Mouse (Mus musculus): ENCODE measurements around the gene Zfp112.
"Not testable (repeated sequence)": the region's sequence is repeated elsewhere in the genome, so short reads cannot be mapped to it uniquely, and the experiment has no call there.

Zfp112 gene

GRCm38 (mm10) chr7:24112156-24112856 lies at the start of gene Zfp112:
TSS of gene Zfp112 (plus strand) at chr7:24112314.
- no peak for DNase-seq (ENCODE audit: extremely low read depth, low read depth)

GRCm38 (mm10) chr7:24074424-24074823 lies 37.7 kb upstream of the Zfp112 start:
- not testable (repeated sequence) for DNase-seq (ENCODE audit: extremely low read depth, low read depth)

DNA sequence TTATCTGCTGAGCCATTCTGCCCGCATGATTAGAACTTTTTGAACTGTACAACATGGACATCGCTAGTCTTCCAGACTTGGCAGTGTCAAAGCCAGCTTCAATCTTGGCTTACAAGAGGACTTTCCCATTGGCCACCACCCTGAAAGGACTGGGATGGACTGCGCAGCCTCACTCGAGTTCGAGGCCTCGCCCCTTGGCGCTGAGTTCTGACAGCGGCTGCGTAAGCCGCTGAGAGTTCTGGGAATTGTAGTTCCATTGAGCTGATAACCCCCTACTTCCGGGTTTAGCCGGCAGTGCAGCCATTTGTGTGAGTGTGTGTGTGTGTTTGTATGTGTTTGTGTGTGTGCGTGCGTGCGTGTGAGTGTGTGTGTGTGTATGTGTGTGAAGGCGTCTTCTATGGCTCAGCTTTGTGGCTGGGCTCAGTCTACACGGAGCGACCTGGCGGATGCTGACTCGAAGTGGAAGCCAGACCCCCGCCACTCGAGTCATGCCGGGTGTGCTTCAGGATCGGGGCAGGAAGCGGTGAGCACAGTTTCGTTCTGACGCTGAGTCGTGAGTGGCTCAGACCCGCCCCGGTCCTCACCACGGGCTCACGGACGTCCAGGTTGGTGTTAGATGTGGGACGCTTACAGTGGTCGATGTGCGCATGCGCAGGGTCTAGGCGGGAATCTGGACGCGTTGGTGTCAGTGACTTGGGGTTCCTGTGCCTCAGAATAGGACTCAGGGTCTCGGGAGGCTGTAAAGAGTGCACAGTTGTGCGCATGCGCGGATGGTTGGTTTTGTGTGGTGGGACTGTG lies 30.3 kb upstream of the Zfp112 start, which contains the start of gene Zfp180:
Zfp180 (plus strand) TSS at position 291 of the 798 bp plus-strand sequence.
- peak; percentile 96 for DNase-seq (ENCODE audit: extremely low read depth, low read depth)

DNA sequence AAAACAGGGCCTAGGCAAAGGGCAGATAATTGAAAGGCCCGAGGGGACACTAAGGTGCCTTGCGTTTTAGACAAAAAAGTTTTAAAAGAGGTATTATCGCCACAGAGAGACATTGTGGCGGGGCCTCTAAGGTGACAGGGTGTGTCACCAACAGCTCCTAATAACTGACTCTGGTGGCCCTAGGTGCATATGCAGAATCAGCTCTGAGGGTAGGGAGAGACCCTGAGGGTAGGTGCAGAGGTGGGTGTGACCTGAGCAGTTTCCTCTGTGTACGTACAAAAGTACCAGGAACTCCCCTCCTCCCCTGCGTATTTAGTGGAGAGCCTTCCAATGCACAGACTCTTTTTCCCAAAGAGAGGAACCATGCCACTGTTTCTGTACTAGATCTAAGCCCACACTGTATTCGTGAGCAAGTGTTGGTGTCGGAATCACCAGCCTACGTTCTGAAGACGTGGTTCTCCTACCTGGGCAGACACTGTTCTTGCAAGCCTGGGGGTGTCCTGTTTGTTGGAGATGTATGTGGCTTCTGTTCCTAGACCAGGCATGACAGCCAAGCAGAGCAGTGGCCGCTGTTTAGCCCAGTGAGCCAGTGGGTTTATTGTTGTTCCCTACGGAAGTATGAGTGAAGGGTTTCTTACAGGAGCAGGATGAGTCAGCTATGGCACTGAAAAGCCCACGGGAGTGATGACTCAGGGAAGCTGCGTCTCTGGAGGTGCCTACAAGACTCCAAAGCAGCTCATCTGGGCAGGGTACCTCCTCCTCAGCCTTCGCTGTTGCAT lies 29.5 kb upstream of the Zfp112 start:
- DNase-seq (ENCODE audit: extremely low read depth, low read depth) = peak; percentile 15

- no peak for DNase-seq (ENCODE audit: extremely low read depth, low read depth)
Observed at GRCm38 (mm10) chr7:24086871-24087270, 25.2 kb upstream of the Zfp112 start.

GRCm38 (mm10) chr7:24087485-24088125 lies 24.5 kb upstream of the Zfp112 start:
- DNase-seq (ENCODE audit: extremely low read depth, low read depth) = no peak

DNA sequence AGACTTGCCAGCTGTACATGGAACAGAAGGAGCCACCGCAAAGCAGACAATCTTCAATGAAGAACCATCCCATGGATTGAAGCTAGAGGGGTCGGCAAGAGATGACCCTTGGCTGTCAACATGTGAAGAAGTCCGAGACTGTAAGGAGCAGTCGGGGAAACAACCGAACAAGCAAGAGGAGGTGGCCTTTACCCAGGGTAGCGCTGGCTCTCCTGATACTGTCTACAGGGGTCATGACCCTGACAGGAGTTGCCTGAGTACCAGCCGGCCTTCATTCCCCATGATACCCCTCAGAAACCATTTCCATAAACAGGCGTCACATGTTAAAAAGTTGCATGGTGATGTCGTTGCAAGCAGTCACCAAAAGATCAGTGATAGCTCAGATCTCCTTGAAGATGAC lies 7.7 kb upstream of the Zfp112 start:
- no peak for DNase-seq (ENCODE audit: extremely low read depth, low read depth)

GRCm38 (mm10) chr7:24105144-24105703 lies 6.9 kb upstream of the Zfp112 start:
- DNase-seq (ENCODE audit: extremely low read depth, low read depth) = peak; percentile 10

DNA sequence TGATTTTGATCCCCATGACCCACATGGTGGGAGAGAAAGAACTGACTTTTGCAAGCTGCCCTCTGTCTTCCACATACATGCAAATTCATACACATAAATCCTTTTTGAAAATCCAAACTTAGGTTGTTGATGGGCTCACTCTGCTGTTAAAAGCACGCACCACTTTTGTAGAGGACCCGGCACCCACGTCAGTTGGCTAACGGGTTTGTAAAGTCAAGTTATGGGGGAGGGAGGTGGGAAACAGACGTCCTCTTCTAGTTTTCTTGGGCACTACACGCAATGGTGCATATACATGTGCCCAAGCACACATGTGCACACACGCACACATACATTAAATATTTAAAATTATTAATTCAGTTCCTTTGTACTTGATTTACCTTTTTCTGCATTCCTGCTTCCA lies 1.3 kb upstream of the Zfp112 start:
- DNase-seq (ENCODE audit: extremely low read depth, low read depth) = no peak

GRCm38 (mm10) chr7:24111772-24112155 lies 350 bp upstream of the Zfp112 start:
- DNase-seq (ENCODE audit: extremely low read depth, low read depth) = no peak

DNA sequence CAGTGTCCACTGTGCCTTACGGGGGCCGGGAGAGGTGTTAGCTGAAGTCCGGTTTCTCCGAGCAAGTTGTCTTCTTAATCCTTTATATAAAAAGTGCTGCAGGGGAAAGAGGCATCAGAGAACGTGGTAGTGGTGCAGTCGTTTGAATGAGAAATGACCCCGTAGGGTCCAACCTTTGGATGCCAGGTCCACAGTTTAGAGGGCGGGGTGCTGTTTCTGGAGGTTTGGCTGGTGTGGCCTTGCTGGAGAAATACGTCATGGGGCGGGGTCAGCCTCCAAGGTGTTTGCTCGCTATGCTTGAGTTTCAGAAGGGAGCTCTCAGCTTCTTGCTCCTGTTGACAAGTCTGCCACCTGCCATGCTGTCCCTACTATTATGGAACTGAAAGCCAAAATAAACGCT lies 887 bp downstream of the Zfp112 start:
- no peak for DNase-seq (ENCODE audit: extremely low read depth, low read depth)

DNA sequence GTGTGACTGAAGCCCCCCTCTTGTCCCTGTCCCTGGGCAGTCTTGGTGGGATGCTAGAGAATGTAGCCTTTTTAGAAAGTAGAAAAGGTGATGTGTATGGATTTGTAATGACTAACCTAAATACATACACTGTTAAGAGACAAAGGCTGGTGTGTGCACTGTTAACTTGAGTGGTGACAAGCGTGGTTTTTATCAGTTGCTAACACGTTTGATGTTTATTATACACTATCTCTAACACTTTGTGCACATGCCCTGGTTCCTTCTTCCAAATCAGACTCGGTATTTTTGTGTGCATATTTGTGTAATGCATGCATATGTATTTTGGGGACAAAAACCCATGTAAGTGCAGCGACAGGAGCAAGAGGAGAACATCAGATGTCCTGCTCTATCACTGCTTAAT lies 4.5 kb downstream of the Zfp112 start:
- DNase-seq (ENCODE audit: extremely low read depth, low read depth) = peak; percentile 35

DNA sequence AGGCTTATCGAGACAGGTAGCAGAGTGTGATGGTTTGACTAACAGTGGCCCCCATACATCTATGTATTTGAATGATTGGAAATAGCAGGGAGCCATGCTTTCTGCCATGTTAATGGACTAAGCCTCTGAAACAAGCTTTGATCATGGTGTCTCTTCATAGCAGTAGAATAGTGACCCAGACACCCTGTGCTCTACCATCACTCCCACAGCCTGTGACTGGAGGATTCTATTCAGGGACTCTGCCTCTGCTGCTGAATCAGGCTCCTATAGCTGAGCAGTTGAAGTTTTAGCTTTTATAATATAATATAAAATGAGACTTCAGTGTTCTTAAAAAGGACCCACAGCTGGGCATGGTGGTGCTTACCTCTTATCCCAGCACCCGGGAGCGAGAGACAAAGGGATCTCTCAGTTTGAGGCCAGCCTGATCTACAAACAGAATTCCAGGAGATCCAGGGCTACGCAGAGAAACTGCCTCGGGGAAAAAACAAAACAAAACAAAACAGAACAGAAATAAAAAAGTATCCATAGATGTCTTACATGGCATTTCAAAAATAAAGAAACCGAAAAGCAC lies 21.4 kb downstream of the Zfp112 start:
- no peak for DNase-seq (ENCODE audit: extremely low read depth, low read depth)

GRCm38 (mm10) chr7:24133996-24134828 lies 22.1 kb downstream of the Zfp112 start, which contains the start of gene Zfp235:
TSS of gene Zfp235 (plus strand) at chr7:24134169.
- peak; percentile 79 for DNase-seq (ENCODE audit: extremely low read depth, low read depth)

DNA sequence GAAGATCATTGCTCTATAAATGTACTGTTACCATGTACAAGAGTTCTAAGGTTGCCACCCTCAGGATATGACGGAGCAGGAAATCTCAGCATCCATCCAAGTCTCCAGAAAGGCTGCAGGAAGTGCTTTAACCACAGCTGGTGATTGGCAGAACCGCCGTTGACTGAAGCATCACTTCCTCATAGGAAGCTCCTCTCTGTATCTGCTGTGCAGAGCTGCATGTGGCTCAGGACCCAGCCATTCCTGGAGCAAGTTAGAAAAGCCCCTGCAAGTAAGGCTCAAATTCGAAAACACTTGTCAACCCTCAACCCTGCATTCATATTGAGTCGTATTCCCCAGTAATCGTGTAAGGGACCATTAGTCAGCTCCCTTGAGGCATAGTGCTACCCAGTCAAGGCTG lies 30.5 kb downstream of the Zfp112 start:
- DNase-seq (ENCODE audit: extremely low read depth, low read depth) = no peak

GRCm38 (mm10) chr7:24153272-24153671 lies 41.2 kb downstream of the Zfp112 start:
- DNase-seq (ENCODE audit: extremely low read depth, low read depth) = no peak

GRCm38 (mm10) chr7:24172191-24172590 lies 60.1 kb downstream of the Zfp112 start:
- no peak for DNase-seq (ENCODE audit: extremely low read depth, low read depth)

DNA sequence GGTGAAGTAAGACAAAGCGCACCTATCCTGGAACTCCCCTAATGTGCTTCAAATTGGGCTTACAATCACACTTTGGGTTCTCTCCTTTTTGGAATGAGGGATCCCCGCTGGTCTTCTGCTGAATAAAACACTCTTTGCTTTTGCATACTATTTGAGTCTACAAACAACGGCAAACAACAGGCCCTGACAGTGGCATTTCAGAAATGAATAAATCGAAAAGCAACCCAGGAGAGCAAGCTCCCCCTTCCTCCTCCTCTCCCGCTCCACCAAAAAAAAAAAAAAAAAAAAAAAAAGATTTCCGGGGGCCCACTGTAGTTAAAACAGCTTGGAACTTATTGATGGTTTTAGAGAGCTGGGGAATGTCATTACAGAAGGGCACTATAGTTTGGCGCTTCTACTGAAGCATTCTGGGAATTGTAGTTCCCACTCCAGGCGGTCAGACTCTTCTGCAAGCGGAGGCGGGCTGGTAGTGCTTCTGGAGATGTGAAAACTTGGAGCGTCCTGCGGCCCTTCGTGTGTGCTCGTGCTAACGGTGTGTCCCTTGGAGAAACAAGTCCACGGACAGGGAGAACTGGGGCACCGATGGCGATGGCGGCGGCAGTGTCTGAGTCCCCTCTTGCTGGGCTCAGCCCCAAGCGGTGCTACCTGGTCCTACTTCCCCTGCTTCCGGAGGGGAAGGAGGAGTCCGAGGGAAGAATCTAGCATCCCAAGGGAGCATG lies 62.7 kb downstream of the Zfp112 start, which contains the start of gene Zfp114:
Zfp114 (plus strand) TSS at position 443 of the 719 bp plus-strand sequence.
- no peak for DNase-seq (ENCODE audit: extremely low read depth, low read depth)

- DNase-seq (ENCODE audit: extremely low read depth, low read depth) = no peak
Observed at GRCm38 (mm10) chr7:24175337-24175711, 63.2 kb downstream of the Zfp112 start.

Measured in MEL-GATA-1-ER (cell line).